Mouse (Mus musculus) v-Abl transformed pro-B cells (cell line): ENCODE results near the gene Sgpl1.

Source experiments
- in situ Hi-C, 2 experiments: fragments of 400-800 bp; cut with MboI; formaldehyde crosslinking; loops; one replicate each; pipeline ENCODE4 v1.15.1; 2025; ENCODE audit not compliant: unreplicated experiment in 2 of 2

Gene Sgpl1

GRCm38 (mm10) chr10:61056661-61057060 lies 90.8 kb downstream of the Sgpl1 start:
- in situ Hi-C loops, result loop anchor here (10.0 to 25.0 kb wide), 6 partner anchors 98 to 744 kb away; partner anchors contain the start of gene Vsir (in 1 of the 2)

DNA sequence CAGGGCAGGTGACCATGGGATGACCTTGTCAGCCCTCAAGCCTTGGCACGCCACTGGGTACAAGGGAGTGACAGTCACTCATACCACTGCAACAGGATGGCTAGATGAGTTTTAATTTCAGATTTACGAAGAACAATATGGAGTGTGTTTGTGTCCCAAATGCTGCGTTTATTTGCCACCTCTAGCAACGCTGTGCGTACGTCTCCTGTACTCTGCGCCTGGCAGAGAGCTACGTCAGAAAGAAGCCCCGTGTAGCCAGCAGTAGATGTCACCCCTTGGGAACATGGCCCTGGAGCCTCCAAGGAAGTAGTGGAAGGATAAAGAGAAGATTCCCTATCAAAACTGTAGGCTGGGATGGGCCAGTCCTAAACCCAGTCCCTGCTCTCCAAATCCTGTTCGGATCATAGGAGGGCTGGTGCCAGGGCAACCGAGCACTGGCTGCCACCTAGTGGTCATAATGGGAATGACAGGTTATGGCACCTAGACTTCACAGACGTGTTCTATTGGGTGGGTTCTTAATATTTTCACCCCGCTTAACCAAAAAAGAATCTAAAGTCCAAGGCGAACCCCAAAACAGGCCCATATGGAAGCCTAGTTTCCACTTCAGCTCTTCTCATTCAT lies 95.4 kb downstream of the Sgpl1 start:
- in situ Hi-C loops, result loop anchor here (5.0 to 25.0 kb wide), 8 partner anchors 103 to 740 kb away; partner anchors contain the start of gene Vsir (in 1 of the 2)
